Mouse (Mus musculus): Measurements from ENCODE around the gene Clic1.
A peak's percentile ranks its signal among the peaks of the same experiment; 100 is the strongest.
"Not testable (repeated sequence)": the region's sequence is repeated elsewhere in the genome, so short reads cannot be mapped to it uniquely, and the experiment has no call there.

Clic1 gene

DNA sequence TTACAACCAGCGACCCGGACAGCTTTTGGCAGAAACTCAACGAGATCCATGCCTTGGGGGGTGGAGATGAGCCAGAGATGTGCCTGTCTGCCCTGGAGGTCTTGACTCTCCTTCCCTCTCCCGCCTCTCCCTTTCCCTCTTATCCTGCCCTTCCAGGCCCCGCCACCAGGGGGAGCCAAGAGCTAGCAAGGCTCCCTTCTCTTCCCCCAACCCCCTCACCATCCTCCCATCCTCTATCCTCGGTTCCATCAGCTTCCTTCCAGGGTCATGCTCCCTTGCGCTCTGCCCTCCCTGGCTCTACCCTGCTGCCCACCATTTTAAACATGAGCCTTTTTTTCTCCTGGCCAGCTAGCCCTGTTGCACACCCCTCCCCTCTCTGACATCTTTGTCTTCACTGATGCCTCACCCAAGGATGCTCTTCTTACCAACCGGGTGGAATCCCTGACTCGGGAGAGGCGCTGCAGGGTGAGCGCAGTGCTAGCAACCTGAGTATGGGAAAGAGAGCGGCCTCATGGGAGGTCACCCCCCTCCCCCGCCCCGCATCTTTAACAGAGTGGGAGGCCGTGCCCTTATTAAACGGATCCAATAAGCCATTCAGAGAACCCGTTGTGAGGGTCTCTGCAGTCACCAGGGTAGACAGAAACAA is 28.5 kb upstream of the Clic1 start:
- DNase-seq, result peak; percentile 71 to 77

GRCm38 (mm10) chr17:35021842-35022477 is 27.8 kb upstream of the Clic1 start:
- DNase-seq, result no peak

- no peak for DNase-seq
Observed at GRCm38 (mm10) chr17:35022541-35023060, 27.2 kb upstream of the Clic1 start.

GRCm38 (mm10) chr17:35023221-35023620 is 26.5 kb upstream of the Clic1 start:
- DNase-seq, result no peak

DNA sequence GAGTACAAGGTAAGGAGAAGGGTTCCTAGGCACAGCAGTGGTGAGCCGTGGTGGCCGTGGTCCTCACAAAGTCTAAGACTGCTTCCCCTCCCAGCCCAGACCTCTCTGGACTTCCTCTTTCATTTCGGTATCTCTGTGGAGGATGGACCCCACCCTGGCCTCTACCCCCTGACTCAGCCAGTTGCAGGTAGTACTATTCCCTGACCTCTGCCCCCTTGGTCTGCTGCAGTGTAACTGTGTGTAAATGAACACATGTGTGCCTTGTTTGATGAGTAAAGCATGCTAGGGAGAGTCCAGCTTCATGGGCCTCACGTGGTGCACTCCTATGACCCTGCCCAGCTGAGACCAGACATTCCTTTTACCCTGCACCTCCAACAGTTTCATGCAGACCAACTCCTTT is 26.0 kb upstream of the Clic1 start:
- DNase-seq, result no peak

GRCm38 (mm10) chr17:35024261-35024660 is 25.5 kb upstream of the Clic1 start:
- no peak for DNase-seq

DNA sequence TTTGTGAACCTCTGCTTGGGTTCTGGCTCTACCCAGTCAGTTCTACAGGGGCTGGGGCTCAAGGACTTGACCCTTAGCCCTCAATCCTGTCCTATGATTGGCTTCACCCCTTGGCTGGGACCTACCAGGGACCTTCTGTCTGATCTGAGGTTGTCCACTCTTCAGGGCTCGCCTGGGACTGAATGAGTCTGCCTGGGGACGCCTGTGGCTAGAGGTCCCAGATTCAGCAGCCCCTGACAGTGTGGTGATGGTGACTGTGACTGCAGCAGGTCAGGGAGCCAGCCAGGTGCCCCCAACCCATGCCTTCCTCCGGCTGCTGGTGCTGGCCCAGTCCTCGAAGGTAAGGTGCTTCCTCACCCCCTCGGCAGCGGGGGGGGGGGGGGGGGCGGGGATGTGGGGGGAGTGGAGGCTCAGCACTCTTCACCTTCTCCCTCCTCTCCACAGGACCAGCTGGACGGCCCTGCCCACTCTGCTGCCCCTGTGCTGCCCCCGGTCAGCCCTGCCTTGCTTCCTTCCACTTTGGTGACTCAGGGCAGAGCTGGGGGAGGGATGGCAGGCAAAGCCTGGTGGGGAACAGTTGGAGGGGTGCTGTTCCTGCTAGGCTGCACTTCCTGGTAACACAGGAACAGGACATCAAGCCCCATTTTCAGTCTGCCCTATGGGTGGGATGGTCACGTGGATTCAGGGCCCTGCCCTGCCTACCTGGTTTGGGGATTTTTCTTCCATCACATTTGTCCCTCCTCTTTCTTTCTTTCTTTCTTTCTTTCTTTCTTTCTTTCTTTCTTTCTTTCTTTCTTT is 24.9 kb upstream of the Clic1 start:
- DNase-seq, result no peak

- DNase-seq, result no peak
Observed at GRCm38 (mm10) chr17:35026206-35026605, 23.6 kb upstream of the Clic1 start.

- DNase-seq, result peak in 1 of 2 experiments; percentile 9
Observed at GRCm38 (mm10) chr17:35027277-35028068, 22.3 kb upstream of the Clic1 start, which contains the start of gene Sapcd1. TSS of gene Sapcd1 (minus strand) at chr17:35028016.

DNA sequence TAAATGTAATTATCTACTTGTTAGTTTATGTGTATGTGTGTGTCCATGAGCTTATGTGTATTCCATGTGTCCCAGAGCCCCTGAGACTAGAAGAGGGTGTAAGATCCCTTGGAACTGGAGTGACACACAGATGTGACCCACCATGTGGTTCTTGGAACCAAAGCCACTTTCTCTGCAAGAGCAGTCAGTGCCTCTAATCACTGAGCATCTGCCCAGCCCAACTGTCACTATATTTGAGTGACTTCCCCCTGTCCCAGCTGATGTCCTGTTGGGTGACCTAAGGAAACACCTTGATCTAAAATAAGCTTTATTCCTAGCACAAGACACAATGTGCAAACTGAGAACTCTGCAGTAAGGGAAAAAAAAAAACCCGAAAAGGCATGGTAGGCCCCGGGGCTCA is 21.5 kb upstream of the Clic1 start:
- no peak for DNase-seq

DNA sequence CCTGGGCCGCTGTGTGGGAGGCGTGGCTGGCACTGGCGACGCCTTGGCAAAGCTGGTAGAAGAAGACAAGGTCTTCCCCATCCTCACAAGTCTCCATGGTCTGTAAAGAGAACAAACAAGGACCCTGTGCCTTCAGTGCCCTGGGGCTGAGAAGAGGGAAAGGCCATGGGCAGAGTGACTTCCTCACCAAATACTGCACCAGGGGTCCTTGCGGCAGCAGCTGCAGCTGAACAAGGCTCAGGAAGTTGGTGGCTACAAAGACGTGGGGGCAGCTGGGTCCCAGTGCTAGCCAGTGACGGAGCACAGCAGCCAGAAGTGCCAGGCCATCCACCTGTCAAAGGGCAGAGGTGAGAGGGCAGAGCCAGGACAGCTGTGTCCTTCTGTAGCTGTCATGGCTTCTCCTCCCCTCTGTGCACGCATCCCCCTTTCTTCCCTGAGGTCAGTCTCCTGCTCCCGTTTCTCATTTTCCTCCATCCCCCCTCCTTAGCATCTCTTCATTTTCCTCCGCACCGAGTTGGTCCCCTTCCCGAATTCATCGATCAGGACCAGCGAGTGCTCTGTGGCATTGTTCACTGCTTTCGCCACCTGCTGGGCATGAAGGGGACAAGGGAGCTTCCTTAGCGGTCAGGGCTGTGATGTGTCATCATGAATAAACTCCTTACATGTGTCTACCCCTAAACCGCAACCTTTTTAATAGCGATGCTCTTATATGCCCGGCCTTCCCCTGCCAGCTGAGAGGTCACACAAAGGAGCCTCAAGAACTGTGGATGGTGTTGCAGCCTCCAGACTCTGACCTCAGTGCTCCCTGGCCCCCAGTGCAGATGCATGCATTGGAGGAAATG is 19.9 kb upstream of the Clic1 start:
- peak in 1 of 2 experiments; percentile 46 for DNase-seq

GRCm38 (mm10) chr17:35031272-35031671 is 18.5 kb upstream of the Clic1 start:
- DNase-seq, result no peak

GRCm38 (mm10) chr17:35031880-35032279 is 17.9 kb upstream of the Clic1 start:
- no peak for DNase-seq

GRCm38 (mm10) chr17:35032323-35032870 is 17.4 kb upstream of the Clic1 start:
- DNase-seq, result no peak

GRCm38 (mm10) chr17:35033703-35034102 is 16.1 kb upstream of the Clic1 start:
- not testable (repeated sequence) for DNase-seq

GRCm38 (mm10) chr17:35034896-35035295 is 14.9 kb upstream of the Clic1 start:
- no peak for DNase-seq

DNA sequence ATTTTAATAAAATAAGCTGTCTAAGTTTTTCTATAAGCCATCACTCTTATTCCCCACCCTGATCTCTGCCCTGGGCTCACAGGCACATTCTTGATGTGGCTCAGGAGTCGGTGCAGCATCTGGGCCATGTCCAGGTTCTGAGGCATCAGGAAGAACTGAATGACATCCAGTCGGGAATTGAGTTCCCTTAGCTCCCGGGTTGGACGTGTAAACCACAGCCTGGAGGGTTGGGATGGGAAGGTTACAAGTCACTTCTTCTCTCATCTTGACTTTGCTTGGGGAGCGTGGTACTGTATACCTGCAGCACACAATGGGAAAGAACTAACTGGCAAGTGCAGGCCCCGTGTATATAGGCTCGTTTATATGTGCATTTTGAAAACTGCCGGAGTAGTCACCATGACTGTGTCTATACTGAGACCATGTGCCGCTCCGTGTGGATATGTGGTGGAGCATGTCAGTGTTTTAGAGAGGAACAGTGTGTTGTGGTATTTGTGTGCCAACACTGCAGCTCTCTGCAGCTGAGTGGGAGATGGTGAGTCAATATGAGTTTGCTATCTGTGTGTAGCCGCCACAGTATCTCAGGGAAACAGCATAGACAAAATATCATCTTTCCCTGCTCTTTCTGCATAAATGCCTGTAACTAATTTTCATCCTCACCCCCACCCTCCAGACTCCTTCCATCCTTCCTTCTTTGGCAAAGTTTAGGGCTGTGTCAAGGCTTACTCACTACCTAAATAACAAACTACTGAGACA is 10.5 kb upstream of the Clic1 start:
- no peak for DNase-seq

DNA sequence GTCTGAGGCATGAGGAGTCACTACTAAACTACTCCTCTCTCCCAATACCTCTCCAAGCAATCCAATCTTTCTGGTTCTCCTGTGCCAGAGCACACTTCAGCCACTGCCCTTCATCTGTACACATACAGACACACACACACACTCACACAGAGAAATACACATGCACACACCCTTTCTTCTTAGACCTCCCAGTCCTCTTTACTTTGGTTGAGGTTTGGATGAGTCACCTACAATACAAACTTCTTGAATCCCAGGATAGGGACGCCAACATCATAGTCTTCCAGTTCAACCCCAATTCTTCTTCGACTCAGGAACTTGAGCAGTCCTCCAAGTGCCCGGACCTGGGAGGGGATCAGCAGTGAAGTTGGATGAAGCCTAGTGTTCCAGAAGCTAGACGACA is 6.0 kb upstream of the Clic1 start:
- no peak for DNase-seq

GRCm38 (mm10) chr17:35044904-35045806 is 4.6 kb upstream of the Clic1 start:
- no peak for DNase-seq

Data from thymus, adult 18-20 months (tissue).